12 mouse cellular contexts compared by ENCODE assay signal in genomic region chr3:10685501-10685951, GRCm38 (mm10).
DNase-seq lines count a peak whose midpoint lies in the region; ATAC-seq and TF ChIP-seq lines count a peak whose summit lies in the region.
"Had no signal": no experiment of that assay in that cellular context is flagged by ENCODE, and none has a peak within 500 bp of the region (broad histone marks: within the 10 kb centered on the region; RNA-seq: fewer than 3 reads in every experiment).

No protein-coding gene starts in this region.

- H3K9me3 ChIP-seq in embryonic facial prominence, embryonic 13.5 days, result no peaks in the 10 kb centered on the region
- no peaks in the 10 kb centered on the region for H3K9me3 ChIP-seq in embryonic facial prominence, embryonic 10.5 days
- no peaks in the 10 kb centered on the region for H3K9me3 ChIP-seq in neural tube, embryonic 13.5 days
- no peaks in the 10 kb centered on the region for H3K9me3 ChIP-seq in hindbrain, postnatal 0 days (ENCODE audit: low read length)
- H3K9me3 ChIP-seq in neural tube, embryonic 15.5 days (replicated peaks), result no peaks in the 10 kb centered on the region
- H3K9me3 ChIP-seq: liver, embryonic 12.5 days; stomach, embryonic 15.5 days had no signal

- H3K36me3 ChIP-seq in embryonic facial prominence, embryonic 13.5 days, result no peaks in the 10 kb centered on the region
- H3K36me3 ChIP-seq in embryonic facial prominence, embryonic 10.5 days (replicated peaks), result no peaks in the 10 kb centered on the region
- H3K36me3 ChIP-seq in neural tube, embryonic 13.5 days, result no peaks in the 10 kb centered on the region
- H3K36me3 ChIP-seq in hindbrain, postnatal 0 days (ENCODE audit: insufficient read depth, low read length), result no peaks in the 10 kb centered on the region
- no peaks in the 10 kb centered on the region for H3K36me3 ChIP-seq in neural tube, embryonic 15.5 days
- H3K36me3 ChIP-seq: liver, embryonic 12.5 days; stomach, embryonic 15.5 days had no signal

- no peak for TF ChIP-seq CTCF in hindbrain, postnatal 0 days (IDR thresholded peaks at IDR 0.05; ENCODE audit: low read depth)

- ATAC-seq in embryonic facial prominence, embryonic 13.5 days (ENCODE audit: insufficient number of reproducible peaks, insufficient read depth, low FRiP score, low TSS enrichment, low read depth), result no peak
- peak; percentile 43; the same call in 1 of the 2 replicates for ATAC-seq in neural tube, embryonic 13.5 days (ENCODE audit: low read depth)
- ATAC-seq in hindbrain, postnatal 0 days, result 0 out of 2 replicates have a peak, but pooled peaks have one; percentile 40
- peak; percentile 58 for ATAC-seq in neural tube, embryonic 15.5 days (ENCODE audit: low FRiP score)
- ATAC-seq: liver, embryonic 12.5 days had no signal

- no peak overlapping the region for H3K4me3 ChIP-seq in embryonic facial prominence, embryonic 13.5 days
- no peak overlapping the region for H3K4me3 ChIP-seq in embryonic facial prominence, embryonic 10.5 days
- H3K4me3 ChIP-seq in neural tube, embryonic 13.5 days, result no peak overlapping the region
- H3K4me3 ChIP-seq in hindbrain, postnatal 0 days (ENCODE audit: low read length), result no peak overlapping the region
- H3K4me3 ChIP-seq in neural tube, embryonic 15.5 days (replicated peaks), result no peak overlapping the region
- H3K4me3 ChIP-seq: liver, embryonic 12.5 days; stomach, embryonic 15.5 days had no signal

- no peak for DNase-seq in embryonic facial prominence, embryonic 10.5 days (ENCODE audit: low spot score)
- no peak for DNase-seq in neural tube, embryonic 10.5 days (ENCODE audit: extremely low spot score, low spot score)
- DNase-seq in hindbrain, postnatal 0 days (ENCODE audit: low spot score), result peak; percentile 34
- no peak for DNase-seq in adrenal gland, postnatal 14 days
- DNase-seq in spleen, postnatal 14 days (ENCODE audit: low spot score in 2 of 2), result no peak
- DNase-seq: B cell, adult 2 months; gastrocnemius, postnatal 25 days had no signal

- 30% methylated on average over 4 of the region's 4 CpGs for WGBS in embryonic facial prominence, embryonic 13.5 days
- 56% methylated on average over 4 of the region's 4 CpGs for WGBS in embryonic facial prominence, embryonic 10.5 days
- 55% methylated on average over 4 of the region's 4 CpGs for WGBS in neural tube, embryonic 13.5 days
- 40% methylated on average over 4 of the region's 4 CpGs for whole genome bisulfite sequencing in hindbrain, postnatal 0 days
- 48% methylated on average over 4 of the region's 4 CpGs for WGBS in neural tube, embryonic 15.5 days

- H3K27ac ChIP-seq in embryonic facial prominence, embryonic 13.5 days, result no peak overlapping the region
- no peak overlapping the region for H3K27ac ChIP-seq in embryonic facial prominence, embryonic 10.5 days (replicated peaks)
- H3K27ac ChIP-seq in neural tube, embryonic 13.5 days (replicated peaks), result no peak overlapping the region
- H3K27ac ChIP-seq in hindbrain, postnatal 0 days, result no peak overlapping the region
- H3K27ac ChIP-seq in neural tube, embryonic 15.5 days (replicated peaks), result no peak overlapping the region
- H3K27ac ChIP-seq: liver, embryonic 12.5 days; stomach, embryonic 15.5 days had no signal

- no peaks in the 10 kb centered on the region for H3K27me3 ChIP-seq in embryonic facial prominence, embryonic 13.5 days
- no peaks in the 10 kb centered on the region for H3K27me3 ChIP-seq in embryonic facial prominence, embryonic 10.5 days (replicated peaks; ENCODE audit: low read depth, poor library complexity, severe bottlenecking)
- H3K27me3 ChIP-seq in neural tube, embryonic 13.5 days, result no peaks in the 10 kb centered on the region
- no peaks in the 10 kb centered on the region for H3K27me3 ChIP-seq in hindbrain, postnatal 0 days (ENCODE audit: insufficient read depth, low read length)
- no peaks in the 10 kb centered on the region for H3K27me3 ChIP-seq in neural tube, embryonic 15.5 days (replicated peaks)
- H3K27me3 ChIP-seq: liver, embryonic 12.5 days; stomach, embryonic 15.5 days had no signal

- H3K9ac ChIP-seq in embryonic facial prominence, embryonic 13.5 days, result no peak overlapping the region
- H3K9ac ChIP-seq in neural tube, embryonic 13.5 days, result no peak overlapping the region
- no peak overlapping the region for H3K9ac ChIP-seq in hindbrain, postnatal 0 days (replicated peaks; ENCODE audit: low read length)
- no peak overlapping the region for H3K9ac ChIP-seq in neural tube, embryonic 15.5 days (replicated peaks)
- H3K9ac ChIP-seq: liver, embryonic 12.5 days; stomach, embryonic 15.5 days had no signal

- peak overlapping the region; percentile 31 for H3K4me2 ChIP-seq in embryonic facial prominence, embryonic 13.5 days
- no peak overlapping the region for H3K4me2 ChIP-seq in neural tube, embryonic 13.5 days
- no peak overlapping the region for H3K4me2 ChIP-seq in hindbrain, postnatal 0 days (ENCODE audit: low read depth, low read length)
- H3K4me2 ChIP-seq in neural tube, embryonic 15.5 days, result no peak overlapping the region
- H3K4me2 ChIP-seq: liver, embryonic 12.5 days; stomach, embryonic 15.5 days had no signal

- H3K4me1 ChIP-seq in embryonic facial prominence, embryonic 13.5 days, result peaks cover 14% of the 10 kb centered on the region; the same call in 1 of the 2 replicates
- H3K4me1 ChIP-seq in embryonic facial prominence, embryonic 10.5 days, result no peaks in the 10 kb centered on the region
- H3K4me1 ChIP-seq in neural tube, embryonic 13.5 days (replicated peaks), result no peaks in the 10 kb centered on the region
- no peaks in the 10 kb centered on the region for H3K4me1 ChIP-seq in hindbrain, postnatal 0 days (ENCODE audit: insufficient read depth, low read length)
- H3K4me1 ChIP-seq in neural tube, embryonic 15.5 days, result peaks cover 8% of the 10 kb centered on the region; the same call in 1 of the 2 replicates
- H3K4me1 ChIP-seq: liver, embryonic 12.5 days; stomach, embryonic 15.5 days had no signal
